Mouse (Mus musculus): ENCODE results near the gene Prim2. TPM values are rescaled to one million over a fixed set of nuclear protein-coding genes. Genes with fewer than 3 reads are reported as not detected.

The Prim2 gene
- polyA plus RNA-seq (2015; fragmentation: Nextera tagmentation; extraction: Ambion mirVana) = 21.5 and 23.6 TPM in 2 replicates

DNA sequence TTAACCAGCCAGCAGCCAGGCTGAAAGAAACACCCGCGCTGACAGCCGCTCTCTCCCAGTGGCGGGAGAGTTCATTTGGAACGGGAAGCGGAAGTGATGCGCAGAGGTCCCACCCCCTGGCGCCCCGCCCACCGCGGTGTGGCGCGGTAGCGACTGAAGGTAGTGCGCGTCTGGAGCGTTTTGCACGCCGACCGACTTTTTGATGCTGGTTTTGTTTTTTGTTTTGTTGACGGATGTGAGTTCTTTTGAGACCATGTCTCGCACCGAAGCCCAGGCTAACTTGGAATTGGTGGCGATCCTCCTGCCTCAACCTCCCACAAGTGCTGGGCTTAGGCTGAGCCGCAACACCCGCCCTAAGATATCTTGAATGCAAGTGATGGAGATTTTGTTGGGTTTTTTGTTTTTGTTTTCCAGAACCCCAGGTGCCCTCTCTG lies at the start of gene Prim2:
Gene Prim2, minus strand, starts transcription at position 88 of the 434 bp plus-strand sequence.
- peak within 1 kb of the TSS; percentile 81 for H3K4me3 ChIP-seq (ENCODE audit: low read length)
- H3K4me2 ChIP-seq (ENCODE audit: low read length) = peak within 1 kb of the TSS; percentile 82
- peak within 1 kb of the TSS; percentile 95 for H3K27ac ChIP-seq (ENCODE audit: low read depth, low read length)
- peaks cover 5% of the 10 kb centered on the region for H3K4me1 ChIP-seq (ENCODE audit: control insufficient read depth, insufficient read depth, low read depth, low read length)
- WGBS = under 1% methylated on average over 26 of the region's 26 CpGs
- peak; percentile 93 for ATAC-seq
- no peaks in the 10 kb centered on the region for H3K36me3 ChIP-seq (ENCODE audit: control insufficient read depth, insufficient read depth, low read length)
- peak within 1 kb of the TSS; percentile 88 for H3K9ac ChIP-seq (ENCODE audit: low read depth, low read length)
- H3K9me3 ChIP-seq (ENCODE audit: control insufficient read depth, low read length) = no peaks in the 10 kb centered on the region
- no peaks in the 10 kb centered on the region for H3K27me3 ChIP-seq (replicated peaks; ENCODE audit: control insufficient read depth, insufficient read depth, low read length)

- WGBS = 86% methylated on average over 1 of the region's 1 CpGs
- H3K4me2 ChIP-seq (ENCODE audit: low read length) = no peak overlapping the region
These were observed 48.0 kb upstream of the Prim2 start for GRCm38 (mm10) chr1:33717636-33718035.

GRCm38 (mm10) chr1:33714796-33715195 lies 45.2 kb upstream of the Prim2 start:
- no peaks in the 10 kb centered on the region for H3K36me3 ChIP-seq (ENCODE audit: control insufficient read depth, insufficient read depth, low read length)
- no peaks in the 10 kb centered on the region for H3K27me3 ChIP-seq (replicated peaks; ENCODE audit: control insufficient read depth, insufficient read depth, low read length)
- no peaks in the 10 kb centered on the region for H3K4me1 ChIP-seq (ENCODE audit: control insufficient read depth, insufficient read depth, low read depth, low read length)
- no peak overlapping the region for H3K27ac ChIP-seq (ENCODE audit: low read depth, low read length)
- H3K4me3 ChIP-seq (ENCODE audit: low read length) = no peak overlapping the region
- H3K4me2 ChIP-seq (ENCODE audit: low read length) = peak overlapping the region; percentile 25
- WGBS = 11% methylated on average over 10 of the region's 10 CpGs
- H3K9me3 ChIP-seq (ENCODE audit: control insufficient read depth, low read length) = no peaks in the 10 kb centered on the region
- no peak for ATAC-seq
- no peak overlapping the region for H3K9ac ChIP-seq (ENCODE audit: low read depth, low read length)

More at GRCm38 (mm10) chr1:33717636-33718035, 48.0 kb upstream of the Prim2 start:
- H3K4me3 ChIP-seq (ENCODE audit: low read length) = no peak overlapping the region
- H3K27me3 ChIP-seq (replicated peaks; ENCODE audit: control insufficient read depth, insufficient read depth, low read length) = no peaks in the 10 kb centered on the region
- no peak overlapping the region for H3K9ac ChIP-seq (ENCODE audit: low read depth, low read length)
- ATAC-seq = no peak
- no peak overlapping the region for H3K27ac ChIP-seq (ENCODE audit: low read depth, low read length)
- no peaks in the 10 kb centered on the region for H3K9me3 ChIP-seq (ENCODE audit: control insufficient read depth, low read length)
- peaks cover 5% of the 10 kb centered on the region for H3K4me1 ChIP-seq (ENCODE audit: control insufficient read depth, insufficient read depth, low read depth, low read length)
- no peaks in the 10 kb centered on the region for H3K36me3 ChIP-seq (ENCODE audit: control insufficient read depth, insufficient read depth, low read length)

DNA sequence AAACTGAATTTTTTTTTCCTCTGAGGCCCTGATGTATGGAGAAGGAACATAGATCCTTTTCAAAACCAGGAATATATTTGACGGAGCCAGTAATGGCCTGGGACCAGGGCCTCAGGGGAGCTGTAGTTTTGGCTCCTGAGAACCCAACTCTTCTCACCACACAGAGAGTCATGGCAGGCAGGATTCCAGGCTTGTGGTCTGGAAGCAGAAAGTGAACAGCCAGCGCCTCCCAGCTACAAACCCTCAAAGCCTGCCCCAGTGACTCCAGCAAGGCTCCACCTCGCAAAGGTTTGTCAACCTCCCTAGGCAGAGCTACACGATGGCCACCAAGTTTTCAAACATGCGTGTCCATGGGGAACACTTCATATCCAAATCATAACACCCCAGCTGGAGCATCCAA lies 42.4 kb upstream of the Prim2 start:
- Histone ChIP-seq H3K4me3 (ENCODE audit: low read length) (no peak overlapping the region), H3K36me3 (ENCODE audit: control insufficient read depth, insufficient read depth, low read length) (no peaks in the 10 kb centered on the region), H3K27ac (ENCODE audit: low read depth, low read length) (no peak overlapping the region), H3K4me1 (ENCODE audit: control insufficient read depth, insufficient read depth, low read depth, low read length) (no peaks in the 10 kb centered on the region), H3K4me2 (ENCODE audit: low read length) (no peak overlapping the region), H3K27me3 (replicated peaks; ENCODE audit: control insufficient read depth, insufficient read depth, low read length) (no peaks in the 10 kb centered on the region), H3K9ac (ENCODE audit: low read depth, low read length) (no peak overlapping the region), H3K9me3 (ENCODE audit: control insufficient read depth, low read length) (no peaks in the 10 kb centered on the region)
- 88% methylated on average over 5 of the region's 5 CpGs for WGBS
- ATAC-seq = no peak

- Histone ChIP-seq H3K4me2 (ENCODE audit: low read length) (no peak overlapping the region), H3K9ac (ENCODE audit: low read depth, low read length) (no peak overlapping the region), H3K27me3 (replicated peaks; ENCODE audit: control insufficient read depth, insufficient read depth, low read length) (no peaks in the 10 kb centered on the region), H3K27ac (ENCODE audit: low read depth, low read length) (no peak overlapping the region), H3K36me3 (ENCODE audit: control insufficient read depth, insufficient read depth, low read length) (no peaks in the 10 kb centered on the region), H3K4me3 (ENCODE audit: low read length) (no peak overlapping the region), H3K9me3 (ENCODE audit: control insufficient read depth, low read length) (no peaks in the 10 kb centered on the region), H3K4me1 (ENCODE audit: control insufficient read depth, insufficient read depth, low read depth, low read length) (no peaks in the 10 kb centered on the region)
- no peak for ATAC-seq
- 83% methylated on average over 2 of the region's 2 CpGs for WGBS
These were observed 40.0 kb upstream of the Prim2 start for GRCm38 (mm10) chr1:33709615-33710014.

GRCm38 (mm10) chr1:33701244-33701643 lies 31.6 kb upstream of the Prim2 start:
- no peak overlapping the region for H3K9ac ChIP-seq (ENCODE audit: low read depth, low read length)
- no peaks in the 10 kb centered on the region for H3K36me3 ChIP-seq (ENCODE audit: control insufficient read depth, insufficient read depth, low read length)
- no peak overlapping the region for H3K4me2 ChIP-seq (ENCODE audit: low read length)
- ATAC-seq = no peak
- no peaks in the 10 kb centered on the region for H3K27me3 ChIP-seq (replicated peaks; ENCODE audit: control insufficient read depth, insufficient read depth, low read length)
- 62% methylated on average over 3 of the region's 3 CpGs for WGBS
- H3K27ac ChIP-seq (ENCODE audit: low read depth, low read length) = no peak overlapping the region
- H3K4me3 ChIP-seq (ENCODE audit: low read length) = no peak overlapping the region
- H3K9me3 ChIP-seq (ENCODE audit: control insufficient read depth, low read length) = no peaks in the 10 kb centered on the region
- no peaks in the 10 kb centered on the region for H3K4me1 ChIP-seq (ENCODE audit: control insufficient read depth, insufficient read depth, low read depth, low read length)

- no peaks in the 10 kb centered on the region for H3K27me3 ChIP-seq (replicated peaks; ENCODE audit: control insufficient read depth, insufficient read depth, low read length)
- no peaks in the 10 kb centered on the region for H3K4me1 ChIP-seq (ENCODE audit: control insufficient read depth, insufficient read depth, low read depth, low read length)
- H3K36me3 ChIP-seq (ENCODE audit: control insufficient read depth, insufficient read depth, low read length) = no peaks in the 10 kb centered on the region
- H3K9me3 ChIP-seq (ENCODE audit: control insufficient read depth, low read length) = no peaks in the 10 kb centered on the region
- H3K9ac ChIP-seq (ENCODE audit: low read depth, low read length) = no peak overlapping the region
- H3K4me2 ChIP-seq (ENCODE audit: low read length) = no peak overlapping the region
- no peak overlapping the region for H3K4me3 ChIP-seq (ENCODE audit: low read length)
- no peak for ATAC-seq
- 84% methylated on average over 2 of the region's 2 CpGs for WGBS
- no peak overlapping the region for H3K27ac ChIP-seq (ENCODE audit: low read depth, low read length)
These were observed 26.4 kb upstream of the Prim2 start for GRCm38 (mm10) chr1:33696016-33696415.

DNA sequence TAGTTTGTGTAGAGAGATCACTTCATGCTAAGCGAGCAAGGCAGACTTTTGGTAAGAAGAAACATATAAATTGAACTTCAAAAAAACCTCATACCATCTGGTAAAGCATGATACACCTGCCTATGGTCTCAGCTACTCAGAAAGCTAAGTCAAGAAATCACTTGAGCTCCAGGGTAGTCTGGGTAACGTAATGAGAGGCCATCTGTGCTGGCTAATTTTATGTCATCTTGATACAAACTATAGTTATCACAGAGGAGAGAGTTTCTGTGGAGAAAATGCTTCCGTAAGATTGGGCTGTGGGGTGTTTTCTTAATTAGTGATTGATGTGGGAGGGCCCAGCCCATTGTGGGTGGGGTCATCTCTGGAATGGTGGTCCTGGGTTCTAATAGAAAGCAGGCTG lies 24.3 kb upstream of the Prim2 start:
- 77% methylated on average over 3 of the region's 3 CpGs for WGBS
- Histone ChIP-seq H3K9ac (ENCODE audit: low read depth, low read length) (no peak overlapping the region), H3K36me3 (ENCODE audit: control insufficient read depth, insufficient read depth, low read length) (no peaks in the 10 kb centered on the region), H3K4me2 (ENCODE audit: low read length) (no peak overlapping the region), H3K4me1 (ENCODE audit: control insufficient read depth, insufficient read depth, low read depth, low read length) (no peaks in the 10 kb centered on the region), H3K9me3 (ENCODE audit: control insufficient read depth, low read length) (no peaks in the 10 kb centered on the region), H3K4me3 (ENCODE audit: low read length) (no peak overlapping the region), H3K27me3 (replicated peaks; ENCODE audit: control insufficient read depth, insufficient read depth, low read length) (no peaks in the 10 kb centered on the region), H3K27ac (ENCODE audit: low read depth, low read length) (no peak overlapping the region)
- no peak for ATAC-seq

- no peaks in the 10 kb centered on the region for H3K9me3 ChIP-seq (ENCODE audit: control insufficient read depth, low read length)
- no peaks in the 10 kb centered on the region for H3K27me3 ChIP-seq (replicated peaks; ENCODE audit: control insufficient read depth, insufficient read depth, low read length)
- H3K4me1 ChIP-seq (ENCODE audit: control insufficient read depth, insufficient read depth, low read depth, low read length) = no peaks in the 10 kb centered on the region
- no peak overlapping the region for H3K27ac ChIP-seq (ENCODE audit: low read depth, low read length)
- no peak for ATAC-seq
- 54% methylated on average over 4 of the region's 4 CpGs for WGBS
- no peak overlapping the region for H3K4me2 ChIP-seq (ENCODE audit: low read length)
- H3K36me3 ChIP-seq (ENCODE audit: control insufficient read depth, insufficient read depth, low read length) = no peaks in the 10 kb centered on the region
- H3K9ac ChIP-seq (ENCODE audit: low read depth, low read length) = no peak overlapping the region
- no peak overlapping the region for H3K4me3 ChIP-seq (ENCODE audit: low read length)
These were observed 20.5 kb upstream of the Prim2 start for GRCm38 (mm10) chr1:33690087-33690448.

Data from hindbrain, embryonic 16.5 days (tissue).